8 mouse cellular contexts compared by ENCODE assay signal in genomic region chr11:114669651-114670168, GRCm38 (mm10). TPM values are rescaled to one million over a fixed set of nuclear protein-coding genes. Genes with fewer than 3 reads are reported as not detected.
DNase-seq lines count a peak whose midpoint lies in the region; ATAC-seq and TF ChIP-seq lines count a peak whose summit lies in the region.

No protein-coding gene starts in this region.

- H3K4me1 ChIP-seq in heart, embryonic 11.5 days (ENCODE audit: control insufficient read depth, insufficient read depth, low read length), result peaks cover 15% of the 10 kb centered on the region
- H3K4me1 ChIP-seq in embryonic facial prominence, embryonic 12.5 days, result peaks cover 16% of the 10 kb centered on the region
- H3K4me1 ChIP-seq in limb, embryonic 10.5 days, result peaks cover 39% of the 10 kb centered on the region

- DNase-seq in heart, postnatal 14 days, result no peak
- DNase-seq in limb, embryonic 10.5 days (ENCODE audit: low spot score), result no peak
- peak; percentile 72 to 77 for DNase-seq in natural killer cell, adult 2 months (ENCODE audit: low spot score in 2 of 2)

- H3K4me2 ChIP-seq in heart, embryonic 11.5 days, result peak overlapping the region; percentile 89
- H3K4me2 ChIP-seq in embryonic facial prominence, embryonic 12.5 days (replicated peaks), result peak overlapping the region; percentile 75

- no peak for TF ChIP-seq CTCF in C2C12 (IDR thresholded peaks at IDR 0.05; ENCODE audit: control insufficient read depth, insufficient read depth, insufficient read length)

- peak overlapping the region; percentile 89 for H3K27ac ChIP-seq in heart, embryonic 11.5 days (ENCODE audit: low read depth, low read length)
- H3K27ac ChIP-seq in embryonic facial prominence, embryonic 12.5 days, result peak overlapping the region; percentile 93
- peak overlapping the region; percentile 96 for H3K27ac ChIP-seq in limb, embryonic 10.5 days

- no peaks in the 10 kb centered on the region for H3K9me3 ChIP-seq in heart, embryonic 11.5 days (replicated peaks; ENCODE audit: control insufficient read depth, low read length)
- H3K9me3 ChIP-seq in embryonic facial prominence, embryonic 12.5 days, result no peaks in the 10 kb centered on the region
- H3K9me3 ChIP-seq in limb, embryonic 10.5 days (replicated peaks), result no peaks in the 10 kb centered on the region

- peak overlapping the region; percentile 89 for H3ac ChIP-seq in C2C12 (ENCODE audit: control insufficient read depth, insufficient read length, low read depth)

- intact Hi-C loops in heart, postnatal 14 days (cut with DNase I), result loop anchor here (5.0 kb wide), 1 partner anchor 58 kb away; the partner anchor contains the start of gene Dnaic2

- peaks cover 63% of the 10 kb centered on the region for H3K79me2 ChIP-seq in C2C12 (ENCODE audit: control insufficient read depth, insufficient read depth)

- 19% methylated on average over 12 of the region's 12 CpGs for WGBS in heart, embryonic 11.5 days (ENCODE audit: insufficient replicate concordance)
- WGBS in embryonic facial prominence, embryonic 12.5 days, result 13% methylated on average over 12 of the region's 12 CpGs
- 19% methylated on average over 12 of the region's 12 CpGs for WGBS in limb, embryonic 10.5 days

- H3K9ac ChIP-seq in heart, embryonic 11.5 days (ENCODE audit: low read depth, low read length), result peak overlapping the region; percentile 98
- H3K9ac ChIP-seq in embryonic facial prominence, embryonic 12.5 days, result peak overlapping the region; percentile 80

- no peak for ATAC-seq in heart, embryonic 11.5 days (replicated peaks; ENCODE audit: insufficient number of reproducible peaks, low FRiP score, low TSS enrichment)
- ATAC-seq in embryonic facial prominence, embryonic 12.5 days (ENCODE audit: insufficient number of reproducible peaks, insufficient read depth, low FRiP score, low TSS enrichment), result no peak
- ATAC-seq in monocyte, adult 5-6 weeks (replicated peaks; ENCODE audit: insufficient number of reproducible peaks, low FRiP score, low TSS enrichment, poor library complexity, severe bottlenecking), result no peak
- no peak for ATAC-seq in frontal cortex, adult (ENCODE audit: low TSS enrichment)

- H3K36me3 ChIP-seq in heart, embryonic 11.5 days (ENCODE audit: control insufficient read depth, insufficient read depth, low read length), result peaks cover 17% of the 10 kb centered on the region
- peaks cover 56% of the 10 kb centered on the region for H3K36me3 ChIP-seq in C2C12 (ENCODE audit: control insufficient read depth, insufficient read depth)
- peaks cover 36% of the 10 kb centered on the region for H3K36me3 ChIP-seq in embryonic facial prominence, embryonic 12.5 days
- peaks cover 49% of the 10 kb centered on the region for H3K36me3 ChIP-seq in limb, embryonic 10.5 days

- peaks cover 58% of the 10 kb centered on the region for H3K79me3 ChIP-seq in C2C12 (ENCODE audit: low read depth)

- peak overlapping the region; percentile 95 for H3K4me3 ChIP-seq in heart, embryonic 11.5 days (ENCODE audit: low read depth, low read length)
- peak overlapping the region; percentile 92 for H3K4me3 ChIP-seq in C2C12 (ENCODE audit: insufficient read depth, poor library complexity, severe bottlenecking)
- peak overlapping the region; percentile 90 for H3K4me3 ChIP-seq in embryonic facial prominence, embryonic 12.5 days
- peak overlapping the region; percentile 94 for H3K4me3 ChIP-seq in limb, embryonic 10.5 days

- H3K27me3 ChIP-seq in heart, embryonic 11.5 days (ENCODE audit: control insufficient read depth, insufficient read depth, low read length), result 0 out of 2 replicates have a peak, but pooled peaks cover 3% of the 10 kb centered on the region
- H3K27me3 ChIP-seq in C2C12 (ENCODE audit: control insufficient read depth, insufficient read depth, insufficient read length), result peaks cover 5% of the 10 kb centered on the region
- H3K27me3 ChIP-seq in embryonic facial prominence, embryonic 12.5 days, result peaks cover 15% of the 10 kb centered on the region; the same call in 1 of the 2 replicates
- peaks cover 18% of the 10 kb centered on the region for H3K27me3 ChIP-seq in limb, embryonic 10.5 days (ENCODE audit: low read depth, poor library complexity, severe bottlenecking)

TF ChIP-seq in C2C12, 6 proteins besides CTCF, POLR2A, EP300 and RAD21:
- TF ChIP-seq CEBPB (IDR thresholded peaks at IDR 0.05; ENCODE audit: low read depth), result no peak

RNA-seq across cellular contexts. Expression of gene Rpl38, which starts 1.4 kb away (rescaled TPM):
- 781 and 853 TPM in 2 replicates for polyA plus RNA-seq in heart, embryonic 11.5 days (2014; fragmentation: Nextera tagmentation; extraction: Ambion mirVana)
- 100 to 1,000 TPM; 606 to 649 TPM for total RNA-seq in heart, postnatal 14 days (2021)
- 3,802 TPM for polyA plus RNA-seq in C2C12 (2012; fragmentation: generic; extraction: Trizol)
- polyA plus RNA-seq in embryonic facial prominence, embryonic 12.5 days (2016; fragmentation: Nextera tagmentation; extraction: Ambion mirVana), result 893 and 953 TPM in 2 replicates
- polyA plus RNA-seq in limb, embryonic 10.5 days (2016; fragmentation: Nextera tagmentation; extraction: Ambion mirVana), result 966 and 1,201 TPM in 2 replicates
- 1,558 to 1,754 TPM (median 1,732 TPM) in 3 replicates for total RNA-seq in monocyte, adult 5-6 weeks (2017)

RNA-seq across cellular contexts. Expression of gene Ttyh2, which starts 5.5 kb away (rescaled TPM):
- 5.0 and 5.1 TPM in 2 replicates for polyA plus RNA-seq in heart, embryonic 11.5 days (2014; fragmentation: Nextera tagmentation; extraction: Ambion mirVana)
- total RNA-seq in heart, postnatal 14 days (2021), result 10 to 100 TPM; 11.3 to 13.4 TPM
- polyA plus RNA-seq in C2C12 (2012; fragmentation: generic; extraction: Trizol), result 20.1 TPM
- 21.6 and 24.5 TPM in 2 replicates for polyA plus RNA-seq in embryonic facial prominence, embryonic 12.5 days (2016; fragmentation: Nextera tagmentation; extraction: Ambion mirVana)
- polyA plus RNA-seq in limb, embryonic 10.5 days (2016; fragmentation: Nextera tagmentation; extraction: Ambion mirVana), result 8.6 and 9.2 TPM in 2 replicates
- total RNA-seq in monocyte, adult 5-6 weeks (2017), result 0.48 to 1.2 TPM in 2 of 3 replicates, not detected in the other

RNA-seq across cellular contexts. Expression of gene Dnaic2, which starts 57.5 kb away (rescaled TPM):
- 0.20 and 0.50 TPM in 2 replicates for polyA plus RNA-seq in heart, embryonic 11.5 days (2014; fragmentation: Nextera tagmentation; extraction: Ambion mirVana)
- under 1 TPM; 0.27 to 0.60 TPM for total RNA-seq in heart, postnatal 14 days (2021)
- 0.27 TPM for polyA plus RNA-seq in C2C12 (2012; fragmentation: generic; extraction: Trizol)
- polyA plus RNA-seq in embryonic facial prominence, embryonic 12.5 days (2016; fragmentation: Nextera tagmentation; extraction: Ambion mirVana), result 2.0 and 2.2 TPM in 2 replicates
- polyA plus RNA-seq in limb, embryonic 10.5 days (2016; fragmentation: Nextera tagmentation; extraction: Ambion mirVana), result 0.13 and 0.39 TPM in 2 replicates
- not detected in 3 replicates for total RNA-seq in monocyte, adult 5-6 weeks (2017)

Comparison
In these comparisons a context has a peak if more than half of its experiments do, and no peak if none do; other contexts are left out.
1. DNase-seq: peak in natural killer cell, adult 2 months (2 of 2); none in heart, postnatal 14 days (0 of 2) and limb, embryonic 10.5 days (single experiment).
2. Peak in every context shown above with its lines, with median percentiles within 50 percentile points of each other: H3K27ac ChIP-seq and H3K4me3 ChIP-seq.